Mouse (Mus musculus): ENCODE data around the gene Gls2.

DNA sequence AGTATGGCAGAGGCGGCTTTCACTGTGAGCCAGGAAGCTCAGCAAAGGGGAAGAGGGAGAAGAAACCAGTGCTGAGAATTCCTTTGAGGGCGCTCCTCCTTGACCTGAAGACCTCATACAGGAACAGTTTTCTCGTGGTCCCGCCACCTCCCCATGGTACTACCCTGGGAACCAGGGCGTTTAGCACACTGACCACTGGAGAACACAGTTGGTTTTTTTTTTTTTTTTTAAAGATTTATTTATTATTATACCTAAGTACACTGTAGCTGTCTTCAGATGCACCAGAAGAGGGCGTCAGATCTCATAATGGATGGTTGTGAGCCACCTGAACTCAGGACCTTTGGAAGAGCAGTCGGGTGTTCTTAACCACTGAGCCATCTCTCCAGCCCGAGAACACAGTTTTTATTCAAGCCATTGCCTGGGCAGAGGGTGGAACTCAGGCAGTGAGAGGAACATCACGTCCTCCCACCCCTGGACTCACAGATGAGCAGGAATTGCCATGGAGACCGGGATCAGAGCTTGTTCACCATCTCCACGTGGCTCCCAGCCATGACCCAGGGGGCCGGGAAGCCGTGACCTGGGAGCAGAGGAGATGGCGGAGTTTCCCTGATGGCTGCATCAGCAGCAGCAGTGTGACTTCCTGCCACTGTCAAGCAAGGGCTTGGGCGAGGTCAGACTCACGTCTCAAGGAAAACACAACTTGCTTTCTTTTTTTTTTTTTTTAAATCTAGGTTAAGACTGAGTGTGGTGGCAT is 27.5 kb downstream of the Gls2 start:
- TF ChIP-seq POLR2A (IDR thresholded peaks at IDR 0.05; ENCODE audit: insufficient read length, low read depth) (no peak), USF1 (IDR thresholded peaks at IDR 0.05; ENCODE audit: low read depth) (no peak), POLR2AphosphoS2 (IDR thresholded peaks at IDR 0.05; ENCODE audit: insufficient read length, low read depth) (no peak)
